Mouse (Mus musculus) layer of hippocampus, adult 2 months (tissue): ENCODE measurements around the gene Ruvbl2. TPM values are rescaled to one million over a fixed set of nuclear protein-coding genes. Genes with fewer than 3 reads are reported as not detected.
"Not testable (repeated sequence)": the region's sequence is repeated elsewhere in the genome, so short reads cannot be mapped to it uniquely, and the experiment has no call there.

ENCODE experiments used
- DNase-seq, 2 experiments: peaks; one replicate each; pipeline ENCODE4 v3.0.0; 2022; ENCODE audit warnings: low spot score in 2 of 2
- H3K27ac ChIP-seq: fragments of 200-600 bp; 2 replicates; pipeline ENCODE4 v1.8.1; 2022
- H3K4me3 ChIP-seq: fragments of 200-600 bp; 2 replicates; pipeline ENCODE4 v1.8.1; 2022; ENCODE audit warnings: mild to moderate bottlenecking
- CTCF ChIP-seq: fragments of 200-600 bp; conservative IDR thresholded peaks from 2 replicates; pipeline ENCODE4 v1.8.1; 2022; ENCODE audit warnings: antibody characterized with exemption, mild to moderate bottlenecking, moderate library complexity
- long read RNA-seq, 2 experiments: library from polyadenylated mRNA; stranded (forward); transcript quantifications; one replicate each; pipeline ENCODE4 v2.0.0; 2021; ENCODE audit warnings: borderline mapping rate in 2 of 2
- total RNA-seq, 2 experiments: library from RNA; stranded (reverse); gene quantifications; 2 replicates each; pipeline ENCODE4 v1.2.3; 2021

The Ruvbl2 gene
- 10 to 100 TPM; 35.0 to 37.2 TPM for total RNA-seq
- long read RNA-seq, experiment 1, transcript Ruvbl2-201 (15 exons, 1,834 nt), result major isoform, 27 of 37 reads
- long read RNA-seq, experiment 1, partial matches to known transcripts, result 7 of 37 reads
- long read RNA-seq, experiment 1, other reads (novel, unspliced or antisense), result 3 of 37 reads
- long read RNA-seq, experiment 2, transcript Ruvbl2-201 (15 exons, 1,834 nt), result major isoform, 44 of 57 reads
- long read RNA-seq, experiment 2, partial matches to known transcripts, result 9 of 57 reads
- long read RNA-seq, experiment 2, other reads (novel, unspliced or antisense), result 4 of 57 reads

DNA sequence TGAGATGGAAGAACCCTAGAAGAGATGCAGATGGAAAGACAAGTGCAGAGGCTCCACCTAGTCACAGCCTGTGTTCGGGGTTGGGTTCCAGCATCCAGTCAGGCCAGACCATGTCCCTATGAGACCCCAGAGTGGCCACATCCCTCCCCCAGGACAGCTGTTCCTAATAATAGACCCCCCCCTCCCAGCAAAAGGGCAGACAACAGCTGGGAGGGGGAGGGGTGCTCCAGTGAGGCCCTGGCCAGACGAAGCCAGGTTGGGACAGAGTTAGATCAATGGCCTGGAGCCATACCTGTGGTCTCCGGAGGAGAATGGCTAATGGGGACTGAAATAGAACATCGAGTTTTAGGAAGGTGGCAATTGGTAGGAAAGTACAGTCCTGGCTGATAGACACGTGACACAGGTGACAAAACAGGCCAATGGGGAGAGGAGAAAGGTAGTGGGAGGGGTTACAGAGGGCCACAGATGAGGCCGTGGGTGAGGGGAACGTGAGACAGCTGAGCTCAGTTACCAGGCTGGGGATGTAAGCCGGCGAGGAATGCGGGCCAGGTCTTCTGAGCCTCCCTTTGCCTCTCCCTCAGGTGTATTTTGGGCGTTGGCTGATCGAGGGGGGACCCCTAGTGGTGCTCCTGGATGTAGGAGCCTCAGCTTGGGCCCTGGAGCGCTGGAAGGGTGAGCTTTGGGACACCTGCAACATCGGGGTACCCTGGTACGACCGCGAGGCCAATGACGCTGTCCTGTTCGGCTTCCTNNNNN, at the start of gene Ruvbl2:
Ruvbl2 (minus strand) TSS at position 576 of the 756 bp plus-strand sequence.
- DNase-seq, result no peak
- Histone ChIP-seq H3K27ac (no peak within 1 kb of the TSS), H3K4me3 (no peak within 1 kb of the TSS)
- peak; percentile 43 for TF ChIP-seq CTCF

DNA sequence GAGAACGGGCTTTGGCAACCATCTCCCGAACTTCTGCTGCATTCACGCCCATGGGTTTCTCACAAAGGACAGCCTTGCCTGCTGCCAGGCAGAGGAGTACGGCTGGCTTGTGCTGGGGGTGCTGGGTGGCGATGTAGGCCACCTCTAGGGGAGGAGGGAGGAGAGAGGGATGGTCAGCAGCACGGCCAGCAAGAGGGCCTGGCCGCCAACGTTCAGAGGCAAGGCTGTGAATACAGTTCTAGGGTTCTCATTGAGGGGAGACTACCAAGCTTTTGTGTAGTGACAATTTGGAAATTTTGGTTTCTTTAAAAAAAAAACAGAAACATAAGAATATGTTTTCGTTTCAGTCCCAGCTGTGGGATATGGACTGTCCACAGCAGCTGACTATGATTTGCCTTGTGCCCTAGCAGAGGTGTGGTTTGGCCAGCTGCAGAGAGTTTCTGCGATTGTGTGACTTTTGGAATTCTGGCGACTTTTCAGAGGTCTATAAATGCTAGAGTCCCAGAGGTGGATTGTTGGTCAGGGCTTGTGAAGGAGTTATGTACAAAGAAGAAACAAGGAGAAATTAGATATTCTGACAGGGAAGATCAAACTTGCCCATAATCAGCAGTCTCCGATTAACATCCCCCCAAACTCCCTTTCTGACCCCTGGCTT, 49.0 kb upstream of the Ruvbl2 start, which contains the start of gene Gm45808:
Gm45808 (minus strand) TSS at position 51 of the 655 bp plus-strand sequence.
- Histone ChIP-seq H3K27ac (no peak within 1 kb of the TSS), H3K4me3 (no peak within 1 kb of the TSS)
- no peak for DNase-seq
- TF ChIP-seq CTCF, result no peak

DNA sequence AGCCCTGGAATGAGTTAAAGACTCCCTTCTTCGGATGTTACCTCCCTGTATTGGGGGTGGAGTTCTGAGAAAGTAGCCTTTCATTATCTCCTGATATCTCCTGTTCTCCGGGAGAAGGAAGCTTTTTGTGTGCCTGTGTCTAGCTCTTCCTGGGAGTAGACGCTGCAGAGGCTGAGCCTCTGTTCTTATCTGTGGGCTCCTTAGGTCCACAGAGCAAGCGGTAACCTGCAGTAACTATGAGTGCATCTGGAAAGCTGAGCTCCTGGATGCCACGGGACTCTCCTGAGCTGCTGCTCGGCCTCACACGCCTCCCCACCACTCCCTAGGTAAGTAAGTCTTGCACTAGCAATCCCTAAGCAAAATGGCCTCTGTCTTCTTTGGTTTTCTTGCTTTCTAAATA, 48.3 kb upstream of the Ruvbl2 start:
- Histone ChIP-seq H3K27ac (no peak overlapping the region), H3K4me3 (no peak overlapping the region)
- no peak for DNase-seq
- no peak for TF ChIP-seq CTCF

DNA sequence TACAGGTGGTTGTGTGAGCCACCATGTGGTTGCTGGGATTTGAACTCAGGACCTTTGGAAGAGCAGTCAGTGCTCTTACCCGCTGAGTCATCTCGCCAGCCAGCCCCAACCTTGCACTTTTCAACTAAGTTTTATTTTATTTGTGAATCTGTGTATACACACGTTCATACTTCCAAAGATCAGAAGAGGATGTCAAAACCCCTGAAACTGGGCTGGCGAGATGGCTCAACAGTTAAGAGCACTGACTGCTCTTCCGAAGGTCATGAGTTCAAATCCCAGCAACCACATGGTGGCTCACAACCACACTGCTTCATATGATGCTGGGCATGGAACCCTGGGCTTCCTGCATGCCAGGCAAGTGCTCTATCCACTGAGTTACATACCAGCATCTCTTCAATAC, 47.1 kb upstream of the Ruvbl2 start:
- not testable (repeated sequence) for H3K4me3 ChIP-seq, DNase-seq, H3K27ac ChIP-seq

DNA sequence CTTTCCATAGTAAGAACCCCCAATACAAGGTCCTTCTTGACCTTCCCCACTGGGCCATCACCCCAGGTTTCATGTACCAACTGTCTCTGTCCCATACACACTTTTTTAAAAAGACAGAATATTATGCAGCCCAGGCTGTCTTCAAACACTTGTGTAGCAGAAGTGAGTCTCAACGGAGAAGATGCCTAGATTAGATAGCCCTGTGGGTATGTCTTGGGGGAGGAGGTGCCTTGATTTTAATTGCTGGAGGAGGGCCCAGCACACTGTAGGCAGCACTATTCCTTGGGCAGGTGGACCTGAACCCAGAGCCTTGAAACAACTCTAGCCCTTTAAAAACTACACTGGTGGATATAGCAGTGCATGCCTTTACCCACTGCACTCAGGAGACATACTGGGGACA, 44.3 kb upstream of the Ruvbl2 start:
- H3K4me3 ChIP-seq, result no peak overlapping the region
- no peak for DNase-seq
- no peak overlapping the region for H3K27ac ChIP-seq
- no peak for TF ChIP-seq CTCF

DNA sequence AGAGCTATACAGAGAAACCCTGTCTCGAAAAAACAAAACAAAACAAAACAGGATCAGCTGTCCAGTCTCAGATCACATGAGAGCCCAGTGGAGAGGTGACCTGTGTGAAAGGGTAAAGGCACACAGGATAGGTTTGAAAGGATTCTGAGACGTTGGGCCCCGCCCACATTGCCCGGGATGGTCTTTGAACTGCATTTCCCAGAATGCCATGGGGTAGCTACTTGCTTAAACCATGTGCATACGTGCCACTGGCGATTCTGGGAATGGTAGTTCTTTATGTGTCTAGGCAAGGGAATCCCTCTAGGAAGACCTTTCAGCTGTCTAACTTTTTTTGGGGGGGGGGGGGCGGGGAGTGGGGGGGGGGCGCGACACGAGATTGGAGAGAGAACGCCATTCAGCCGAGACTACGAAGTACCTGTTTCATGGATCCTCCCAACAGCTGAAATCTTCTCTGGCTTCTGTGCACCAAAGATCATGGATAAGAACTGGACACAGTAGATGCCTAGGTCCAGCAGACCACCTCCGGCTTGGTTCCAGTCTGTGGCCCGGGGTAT, 43.6 kb upstream of the Ruvbl2 start, which contains the start of gene Tulp2:
Tulp2 (plus strand) TSS at position 504 of the 554 bp plus-strand sequence.
- Histone ChIP-seq H3K27ac (no peak within 1 kb of the TSS), H3K4me3 (no peak within 1 kb of the TSS)
- no peak for TF ChIP-seq CTCF
- DNase-seq, result peak; percentile 69 to 75

DNA sequence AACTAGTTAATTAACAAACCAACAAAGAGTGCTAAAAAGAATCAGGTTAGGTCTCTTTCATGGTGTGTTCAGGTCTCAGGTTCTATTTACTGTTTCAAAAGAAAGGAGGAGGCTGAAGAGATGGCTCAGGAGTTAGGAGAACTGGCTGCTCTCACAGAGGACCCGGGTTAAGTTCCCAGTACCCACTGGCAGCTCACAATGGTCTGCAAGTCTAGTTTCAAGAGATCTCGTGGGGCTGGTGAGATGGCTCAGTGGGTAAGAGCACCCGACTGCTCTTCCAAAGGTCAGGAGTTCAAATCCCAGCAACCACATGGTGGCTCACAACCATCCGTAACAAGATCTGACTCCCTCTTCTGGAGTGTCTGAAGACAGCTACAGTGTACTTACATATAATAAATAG, 42.4 kb upstream of the Ruvbl2 start:
- not testable (repeated sequence) for H3K4me3 ChIP-seq, DNase-seq, H3K27ac ChIP-seq

DNA sequence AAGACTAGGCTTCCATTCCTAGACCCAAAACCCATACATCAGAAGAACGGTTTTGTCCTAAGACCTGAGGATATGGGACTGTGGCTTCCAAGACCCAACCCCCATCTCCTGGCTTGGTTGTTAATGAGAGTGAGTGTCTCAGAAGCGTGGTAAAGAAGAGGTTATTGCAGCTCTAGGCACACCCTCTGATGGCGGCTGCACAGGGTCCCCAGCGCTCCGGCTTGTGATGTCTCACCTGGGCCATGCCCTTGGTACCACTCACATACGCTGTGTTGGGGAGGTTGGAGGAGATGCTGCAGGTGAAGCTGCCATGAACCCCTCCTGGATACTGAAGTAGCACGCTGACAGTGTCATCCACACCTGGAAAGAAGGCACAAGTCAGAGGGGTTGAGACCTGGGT, 40.9 kb upstream of the Ruvbl2 start:
- Histone ChIP-seq H3K27ac (no peak overlapping the region), H3K4me3 (no peak overlapping the region)
- no peak for DNase-seq
- TF ChIP-seq CTCF, result no peak

DNA sequence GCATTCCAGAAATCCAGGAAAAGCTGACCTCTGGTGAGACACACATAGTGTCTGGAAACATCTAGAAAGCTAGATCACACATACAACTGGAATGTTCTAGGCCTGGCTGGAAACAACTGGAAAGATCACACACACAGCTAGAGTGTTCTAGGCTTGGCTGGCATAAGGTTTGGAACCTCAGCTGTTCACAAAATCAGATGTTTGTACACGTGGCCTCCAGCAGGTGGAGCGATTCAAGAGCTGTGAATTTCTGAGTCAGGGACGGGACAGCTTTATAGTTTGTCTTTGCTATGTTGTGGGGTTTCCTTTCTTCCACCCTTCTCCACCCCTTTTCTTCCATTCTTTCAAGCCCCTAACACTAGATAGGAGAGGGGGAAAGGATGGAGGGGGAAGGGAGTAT, 39.1 kb upstream of the Ruvbl2 start:
- Histone ChIP-seq H3K4me3 (no peak overlapping the region), H3K27ac (no peak overlapping the region)
- DNase-seq, result peak; percentile 54 to 57
- TF ChIP-seq CTCF, result peak; percentile 81

DNA sequence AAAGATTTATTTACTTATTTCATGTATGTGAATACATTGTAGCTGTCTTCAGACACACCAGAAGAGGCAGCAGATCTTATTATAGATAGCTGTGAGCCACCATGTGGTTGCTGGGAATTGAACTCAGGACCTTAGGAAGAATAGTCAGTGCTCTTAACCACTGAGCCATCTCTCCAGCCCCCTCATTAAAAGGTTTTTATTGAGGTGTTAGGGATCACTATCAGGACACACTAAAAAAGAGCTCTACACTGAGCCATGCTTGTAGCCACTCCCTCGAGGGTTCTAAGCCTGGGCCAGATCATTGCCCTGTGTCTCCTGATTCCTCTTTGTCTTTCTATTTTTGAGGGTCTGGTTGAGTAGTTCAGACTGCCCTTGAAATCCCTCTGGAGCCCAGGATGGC, 38.6 kb upstream of the Ruvbl2 start:
- TF ChIP-seq CTCF, result no peak
- no peak overlapping the region for H3K27ac ChIP-seq
- H3K4me3 ChIP-seq, result no peak overlapping the region
- no peak for DNase-seq

DNA sequence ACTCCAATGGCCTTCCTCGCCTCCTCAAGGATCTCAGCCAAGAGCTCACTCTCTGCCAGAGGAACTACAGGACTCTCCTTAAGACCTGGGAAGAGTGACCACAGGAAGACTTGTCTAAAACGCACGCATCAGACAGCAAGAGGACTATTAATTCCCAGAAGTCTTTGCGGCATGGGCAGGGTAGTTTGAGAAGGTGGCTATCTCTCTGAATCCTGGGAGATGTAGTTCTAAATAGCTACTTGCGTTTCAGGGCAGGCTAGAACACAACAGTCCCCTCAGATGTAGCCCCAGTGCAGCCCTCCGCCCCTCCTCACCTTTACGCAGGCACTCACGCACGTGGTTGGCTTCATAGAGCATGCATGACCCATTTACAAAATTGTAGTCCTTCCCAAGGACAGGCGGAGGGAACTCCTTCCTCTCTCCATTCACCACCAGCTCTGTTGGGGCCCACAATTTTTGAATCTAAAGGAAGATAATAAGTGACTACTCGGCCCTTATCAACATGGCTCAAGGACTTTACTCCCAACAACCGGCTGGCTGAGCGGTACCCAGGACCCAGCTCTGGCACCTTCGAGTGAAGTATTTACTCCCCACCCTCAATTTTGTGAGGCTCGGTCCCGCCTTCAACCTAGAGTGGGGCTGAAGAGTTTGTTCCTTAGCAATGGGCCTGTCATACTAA, 37.5 kb upstream of the Ruvbl2 start:
- Histone ChIP-seq H3K27ac (peak overlapping the region; percentile 54), H3K4me3 (peak overlapping the region; percentile 53)
- no peak for TF ChIP-seq CTCF
- peak in 1 of 2 experiments; percentile 57 for DNase-seq

DNA sequence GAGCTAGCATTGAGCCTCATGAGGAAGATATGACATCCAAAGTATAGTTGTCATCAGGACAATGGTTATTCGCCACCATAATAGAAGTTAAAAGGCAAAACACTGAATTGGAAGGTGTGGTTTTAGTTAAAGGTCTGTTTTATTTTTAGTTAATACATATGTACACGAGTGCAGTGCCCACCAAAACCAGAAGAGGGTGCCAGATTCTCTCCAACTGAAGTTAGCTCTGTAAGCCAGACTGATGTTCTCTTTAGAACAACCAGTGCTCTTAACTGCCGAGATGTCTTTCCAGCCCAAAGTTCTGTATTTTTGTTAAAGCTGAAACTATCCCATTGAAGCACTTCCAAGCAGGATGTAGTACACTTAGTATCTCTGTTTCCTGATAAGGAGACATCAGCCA, 33.0 kb upstream of the Ruvbl2 start:
- no peak overlapping the region for H3K4me3 ChIP-seq
- H3K27ac ChIP-seq, result no peak overlapping the region
- peak; percentile 53 to 76 for DNase-seq
- TF ChIP-seq CTCF, result peak; percentile 98
